ENCODE assay signal across 7 mouse cellular contexts in genomic region chr16:58481219-58481905, GRCm38 (mm10). TPM values are rescaled to one million over a fixed set of nuclear protein-coding genes. Genes with fewer than 3 reads are reported as not detected.
DNase-seq lines count a peak whose midpoint lies in the region; ATAC-seq and TF ChIP-seq lines count a peak whose summit lies in the region.

No protein-coding gene starts in this region.

- ATAC-seq in inflammation-experienced regulatory T-cells, adult 6 months = no peak

- TF ChIP-seq POLR2A in brain, embryonic 14.5 days (IDR thresholded peaks at IDR 0.05; ENCODE audit: borderline replicate concordance, extremely low read depth, insufficient read depth, insufficient read length, poor library complexity, severe bottlenecking) = no peak

- DNase-seq in layer of hippocampus, adult 2 months (ENCODE audit: low spot score in 2 of 2) = no peak
- DNase-seq in layer of hippocampus, adult 11-12 months (ENCODE audit: low spot score) = no peak
- DNase-seq in brain, embryonic 14.5 days (ENCODE audit: low read depth) = peak; percentile 5
- DNase-seq in kidney, adult 8-10 months = peak; percentile 65 to 87
- DNase-seq in lung, postnatal 4 days = peak; percentile 31 to 38
- DNase-seq in layer of hippocampus, postnatal 25 days (ENCODE audit: extremely low spot score in 1 of 2, low spot score in 1 of 2) = no peak

- H3K27ac ChIP-seq in layer of hippocampus, adult 2 months = peak overlapping the region; percentile 32; the same call in 1 of the 2 replicates

- no peak for TF ChIP-seq CTCF in layer of hippocampus, adult 2 months (conservative IDR thresholded peaks at IDR 0.05)
- TF ChIP-seq CTCF in brain, embryonic 14.5 days (IDR thresholded peaks at IDR 0.05; ENCODE audit: borderline replicate concordance, extremely low read depth, insufficient read depth, insufficient read length) = no peak

- no peak overlapping the region for H3K4me3 ChIP-seq in layer of hippocampus, adult 2 months

RNA-seq across cellular contexts. Expression of gene St3gal6, which starts 42.7 kb away (rescaled TPM):
- total RNA-seq in layer of hippocampus, adult 2 months (2021) = 10 to 100 TPM; 13.0 to 17.4 TPM
- polyA plus RNA-seq in brain, embryonic 14.5 days (2012; rRNA removed) = 7.2 and 8.5 TPM in 2 replicates
- polyA plus RNA-seq in inflammation-experienced regulatory T-cells, adult 6 months (2017; shearing (Covaris generic)) = 10 to 100 TPM in 1 of 3 experiments, 1 to 10 TPM in 2; 4.0 to 31.5 (median 8.5) TPM
- total RNA-seq in layer of hippocampus, postnatal 25 days (2021) = 10 to 100 TPM in 1 of 2 experiments, 1 to 10 TPM in 1; 9.9 to 15.9 TPM

Comparison
In these comparisons a context has a peak if more than half of its experiments do, and no peak if none do; other contexts are left out.
1. DNase-seq: peak in brain, embryonic 14.5 days (single experiment), kidney, adult 8-10 months (2 of 2) and lung, postnatal 4 days (2 of 2); none in layer of hippocampus, adult 2 months (0 of 2), layer of hippocampus, adult 11-12 months (single experiment) and layer of hippocampus, postnatal 25 days (0 of 2).